Comparison of ENCODE assay signal across 13 mouse cellular contexts in the genomic region with DNA sequence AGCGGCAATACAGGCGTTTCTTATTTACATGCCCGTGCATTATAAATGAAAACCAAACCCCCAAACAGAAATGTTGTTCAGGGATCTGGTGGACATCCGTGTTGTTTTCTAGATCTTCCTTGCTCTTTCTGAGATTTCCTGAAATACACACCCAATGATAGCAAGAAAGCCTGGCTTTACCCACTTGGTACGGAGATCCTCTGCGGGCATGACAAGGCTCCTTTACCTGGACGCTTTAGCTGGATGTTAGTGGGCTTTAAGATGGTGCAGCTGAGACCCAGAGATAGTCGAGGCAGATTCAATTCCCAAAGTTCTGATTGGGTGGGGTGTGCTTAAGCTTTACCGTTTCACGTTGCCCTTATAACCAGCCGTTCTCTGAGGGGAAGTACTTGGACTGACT. TPM values are rescaled to one million over a fixed set of nuclear protein-coding genes. Genes with fewer than 3 reads are reported as not detected.
A peak's percentile ranks its signal among the peaks of the same experiment; 100 is the strongest.
DNase-seq lines count a peak whose midpoint lies in the region; ATAC-seq and TF ChIP-seq lines count a peak whose summit lies in the region.
"Had no signal": no experiment of that assay in that cellular context is flagged by ENCODE, and none has a peak within 500 bp of the region (broad histone marks: within the 10 kb centered on the region; RNA-seq: fewer than 3 reads in every experiment).

No protein-coding gene starts in this region.

- 0 out of 2 replicates have a peak overlapping the region, but pooled peaks have one; percentile 49 for H3K9ac ChIP-seq in heart, embryonic 11.5 days (ENCODE audit: low read depth, low read length)
- H3K9ac ChIP-seq in lung, embryonic 14.5 days, result peak overlapping the region; percentile 27; the same call in 1 of the 2 replicates
- no peak overlapping the region for H3K9ac ChIP-seq in intestine, embryonic 16.5 days (ENCODE audit: low read depth, low read length)

- H3K27me3 ChIP-seq in heart, embryonic 11.5 days (ENCODE audit: control insufficient read depth, insufficient read depth, low read length), result peaks cover 5% of the 10 kb centered on the region; the same call in 1 of the 2 replicates
- H3K27me3 ChIP-seq in lung, embryonic 14.5 days (ENCODE audit: insufficient read depth, low read length), result no peaks in the 10 kb centered on the region
- no peaks in the 10 kb centered on the region for H3K27me3 ChIP-seq in intestine, embryonic 16.5 days (replicated peaks; ENCODE audit: control insufficient read depth, insufficient read depth, low read length)
- peaks cover 11% of the 10 kb centered on the region for H3K27me3 ChIP-seq in small intestine, adult 2 months (ENCODE audit: control insufficient read depth, insufficient read depth, low read length)

- H3K4me3 ChIP-seq in heart, embryonic 11.5 days (ENCODE audit: low read depth, low read length), result peak overlapping the region; percentile 37
- H3K4me3 ChIP-seq in lung, embryonic 14.5 days (ENCODE audit: low read depth, low read length), result peak overlapping the region; percentile 28
- H3K4me3 ChIP-seq in intestine, embryonic 16.5 days (ENCODE audit: low read length), result peak overlapping the region; percentile 30
- peak overlapping the region; percentile 28; the same call in 1 of the 2 replicates for H3K4me3 ChIP-seq in small intestine, adult 2 months (ENCODE audit: low read depth, low read length)

- no peak for TF ChIP-seq CTCF in lung, embryonic 14.5 days (IDR thresholded peaks at IDR 0.05; ENCODE audit: low read depth)
- TF ChIP-seq CTCF in small intestine, adult 2 months (IDR thresholded peaks at IDR 0.05; ENCODE audit: extremely low read depth, insufficient read length, insufficient replicate concordance, low read depth, low read length), result no peak

- ATAC-seq in heart, embryonic 11.5 days (replicated peaks; ENCODE audit: insufficient number of reproducible peaks, low FRiP score, low TSS enrichment), result no peak
- no peak for ATAC-seq in lung, embryonic 14.5 days (ENCODE audit: insufficient read depth)
- no peak for ATAC-seq in intestine, embryonic 16.5 days
- ATAC-seq in megakaryocyte-erythroid progenitor cell, adult 5-6 weeks (replicated peaks; ENCODE audit: low FRiP score, low TSS enrichment, poor library complexity, severe bottlenecking), result no peak

- DNase-seq in heart, adult 8-10 months (ENCODE audit: low spot score), result no peak
- DNase-seq in lung, embryonic 14.5 days, result no peak
- DNase-seq in lung, postnatal 10 days, result no peak
- DNase-seq in thymus, postnatal 0 days (ENCODE audit: low spot score), result no peak
- DNase-seq: adrenal gland, postnatal 36 days; cerebellum, adult 8-10 months; gastrocnemius, postnatal 25 days; kidney, postnatal 14 days; retina, postnatal 1 day had no signal

- no peaks in the 10 kb centered on the region for H3K9me3 ChIP-seq in heart, embryonic 11.5 days (replicated peaks; ENCODE audit: control insufficient read depth, low read length)
- H3K9me3 ChIP-seq in lung, embryonic 14.5 days (ENCODE audit: low read depth, low read length), result no peaks in the 10 kb centered on the region
- no peaks in the 10 kb centered on the region for H3K9me3 ChIP-seq in intestine, embryonic 16.5 days (ENCODE audit: control insufficient read depth, low read length)

- 69% methylated on average over 11 of the region's 11 CpGs for WGBS in heart, embryonic 11.5 days (ENCODE audit: insufficient replicate concordance)
- 66% methylated on average over 11 of the region's 11 CpGs for WGBS in lung, embryonic 14.5 days
- WGBS in intestine, embryonic 16.5 days, result 79% methylated on average over 11 of the region's 11 CpGs
- WGBS in small intestine, adult 2 months, result 60% methylated on average over 11 of the region's 11 CpGs

- H3K36me3 ChIP-seq in heart, embryonic 11.5 days (ENCODE audit: control insufficient read depth, insufficient read depth, low read length), result no peaks in the 10 kb centered on the region
- no peaks in the 10 kb centered on the region for H3K36me3 ChIP-seq in lung, embryonic 14.5 days (ENCODE audit: insufficient read depth)
- H3K36me3 ChIP-seq in intestine, embryonic 16.5 days (ENCODE audit: control insufficient read depth, insufficient read depth, low read length), result no peaks in the 10 kb centered on the region
- H3K36me3 ChIP-seq in small intestine, adult 2 months (ENCODE audit: control insufficient read depth, insufficient read depth, low read length), result no peaks in the 10 kb centered on the region

- H3K4me2 ChIP-seq in heart, embryonic 11.5 days, result peak overlapping the region; percentile 52
- H3K4me2 ChIP-seq in lung, embryonic 14.5 days, result peak overlapping the region; percentile 47
- 0 out of 2 replicates have a peak overlapping the region, but pooled peaks have one; percentile 13 for H3K4me2 ChIP-seq in intestine, embryonic 16.5 days (ENCODE audit: low read depth, low read length)

- H3K27ac ChIP-seq in heart, embryonic 11.5 days (ENCODE audit: low read depth, low read length), result no peak overlapping the region
- H3K27ac ChIP-seq in lung, embryonic 14.5 days (ENCODE audit: low read depth), result peak overlapping the region; percentile 10; the same call in 1 of the 2 replicates
- H3K27ac ChIP-seq in intestine, embryonic 16.5 days (ENCODE audit: low read length), result no peak overlapping the region
- no peak overlapping the region for H3K27ac ChIP-seq in small intestine, adult 2 months (ENCODE audit: insufficient read depth, low read depth, low read length)

- peaks cover 13% of the 10 kb centered on the region; the same call in 1 of the 2 replicates for H3K4me1 ChIP-seq in heart, embryonic 11.5 days (ENCODE audit: control insufficient read depth, insufficient read depth, low read length)
- peaks cover 7% of the 10 kb centered on the region for H3K4me1 ChIP-seq in lung, embryonic 14.5 days (ENCODE audit: insufficient read depth)
- H3K4me1 ChIP-seq in intestine, embryonic 16.5 days (ENCODE audit: control insufficient read depth, insufficient read depth, low read length), result peaks cover 13% of the 10 kb centered on the region
- no peaks in the 10 kb centered on the region for H3K4me1 ChIP-seq in small intestine, adult 2 months (ENCODE audit: control insufficient read depth, insufficient read depth, insufficient read length, low read length)

- TF ChIP-seq POLR2A in small intestine, adult 2 months (IDR thresholded peaks at IDR 0.05; ENCODE audit: low read depth, low read length), result no peak

RNA-seq across cellular contexts. Expression of gene Adgrf5, which starts 0.8 kb away (rescaled TPM):
- 13.9 and 20.8 TPM in 2 replicates for polyA plus RNA-seq in heart, embryonic 11.5 days (2014; fragmentation: Nextera tagmentation; extraction: Ambion mirVana)
- 100 to 1,000 TPM; 195 to 206 (median 199) TPM for total RNA-seq in heart, adult 8-10 months (2022)
- polyA plus RNA-seq in lung, embryonic 14.5 days (2014; fragmentation: Nextera tagmentation; extraction: Ambion mirVana), result 18.5 and 18.8 TPM in 2 replicates
- polyA plus RNA-seq in intestine, embryonic 16.5 days (2015; fragmentation: Nextera tagmentation; extraction: Ambion mirVana), result 10.3 and 10.6 TPM in 2 replicates
- 2.8 and 4.9 TPM in 2 replicates for polyA plus RNA-seq in small intestine, adult 2 months (2012; rRNA removed)
- total RNA-seq in megakaryocyte-erythroid progenitor cell, adult 5-6 weeks (2014; fragmentation: Nextera tagmentation), result not detected in 2 replicates
- 0.08 TPM in 1 of 2 replicates, not detected in the other for total RNA-seq in megakaryocyte-erythroid progenitor cell, adult 5-6 weeks (2017)
- polyA plus RNA-seq in thymus, postnatal 0 days (2015; fragmentation: Nextera tagmentation; extraction: Ambion mirVana), result 2.0 and 2.4 TPM in 2 replicates
